Mouse (Mus musculus) heart, embryonic 12.5 days (tissue): ENCODE results near the gene Olfr633. TPM values are rescaled to one million over a fixed set of nuclear protein-coding genes. Genes with fewer than 3 reads are reported as not detected.
"Not testable (repeated sequence)": the region's sequence is repeated elsewhere in the genome, so short reads cannot be mapped to it uniquely, and the experiment has no call there.

Experiments used
- ATAC-seq: fragments of 200-750 bp; cut with Nextera tagmentation; 2 replicates; pipeline ENCODE4 v1.8.0; 2017; ENCODE audit warnings: moderate TSS enrichment, moderate library complexity; ENCODE audit not compliant: insufficient number of reproducible peaks, low FRiP score
- H3K27ac ChIP-seq: fragments of 300-500 bp; sonication (generic); 2 replicates; pipeline ENCODE4 v1.5.1; 2016; ENCODE audit warnings: mild to moderate bottlenecking, moderate library complexity; ENCODE audit not compliant: poor library complexity, severe bottlenecking
- H3K27me3 ChIP-seq: fragments of 300-500 bp; sonication (generic); replicated peaks from 2 replicates; pipeline ENCODE4 v1.6.1; 2016; ENCODE audit warnings: mild to moderate bottlenecking, moderate library complexity
- H3K36me3 ChIP-seq: fragments of 300-500 bp; sonication (generic); 2 replicates; pipeline ENCODE4 v1.6.1; 2016; ENCODE audit warnings: mild to moderate bottlenecking, moderate library complexity
- H3K4me1 ChIP-seq: fragments of 300-500 bp; sonication (generic); replicated peaks from 2 replicates; pipeline ENCODE4 v1.6.1; 2016; ENCODE audit warnings: mild to moderate bottlenecking
- H3K4me2 ChIP-seq: fragments of 300-500 bp; sonication (generic); 2 replicates; pipeline ENCODE4 v1.6.1; 2016; ENCODE audit warnings: mild to moderate bottlenecking, moderate library complexity
- H3K4me3 ChIP-seq: fragments of 300-500 bp; sonication (generic); 2 replicates; pipeline ENCODE4 v1.5.1; 2016; ENCODE audit warnings: mild to moderate bottlenecking
- H3K9ac ChIP-seq: fragments of 300-500 bp; sonication (generic); 2 replicates; pipeline ENCODE4 v1.6.1; 2016; ENCODE audit warnings: mild to moderate bottlenecking, moderate library complexity
- H3K9me3 ChIP-seq: fragments of 300-500 bp; sonication (generic); replicated peaks from 2 replicates; pipeline ENCODE4 v1.6.1; 2016; ENCODE audit warnings: mild to moderate bottlenecking, moderate library complexity
- WGBS: fragments of 180-500 bp; shearing (Covaris S2); methylation state at CpG from one replicate; pipeline ENCODE4 v1.1.7; 2016; 5-methylcytosine and 5-hydroxymethylcytosine counted together
- polyA plus RNA-seq: library from polyadenylated mRNA; unstranded; fragments of >200 nt; fragmentation: Nextera tagmentation; extraction: Ambion mirVana; gene quantifications from 2 replicates; pipeline ENCODE4 v1.2.1, GENCODE M21; 2016

Gene Olfr633
- not detected in 2 replicates for polyA plus RNA-seq

GRCm38 (mm10) chr7:103944137-103944536 is at the start of gene Olfr633:
TSS of gene Olfr633 (plus strand) at chr7:103944437.
- Histone ChIP-seq H3K36me3 (no peaks in the 10 kb centered on the region), H3K9me3 (no peaks in the 10 kb centered on the region), H3K4me3 (no peak within 1 kb of the TSS), H3K4me2 (no peak within 1 kb of the TSS), H3K4me1 (no peaks in the 10 kb centered on the region), H3K27me3 (no peaks in the 10 kb centered on the region), H3K27ac (no peak within 1 kb of the TSS), H3K9ac (no peak within 1 kb of the TSS)
- no peak for ATAC-seq

- no peak for ATAC-seq
- 60% methylated on average over 2 of the region's 2 CpGs for WGBS
- H3K27me3 ChIP-seq, result 0 out of 2 replicates have a peak, but pooled peaks cover 4% of the 10 kb centered on the region
Observed at GRCm38 (mm10) chr7:103903187-103903586, 41.0 kb upstream of the Olfr633 start, which contains the start of gene Olfr65. TSS of gene Olfr65 (plus strand) at chr7:103903487.

GRCm38 (mm10) chr7:103910047-103910446 is 34.2 kb upstream of the Olfr633 start:
- Histone ChIP-seq H3K9ac (no peak overlapping the region), H3K36me3 (no peaks in the 10 kb centered on the region), H3K27ac (no peak overlapping the region), H3K4me1 (peaks cover 14% of the 10 kb centered on the region), H3K4me3 (no peak overlapping the region), H3K9me3 (no peaks in the 10 kb centered on the region), H3K4me2 (no peak overlapping the region), H3K27me3 (peaks cover 7% of the 10 kb centered on the region; the same call in 1 of the 2 replicates)
- ATAC-seq, result peak; percentile 91
- 4% methylated on average over 3 of the region's 3 CpGs for WGBS

More at GRCm38 (mm10) chr7:103903187-103903586, 41.0 kb upstream of the Olfr633 start, which contains the start of gene Olfr65:
- no peaks in the 10 kb centered on the region for H3K4me1 ChIP-seq
- H3K4me3 ChIP-seq, result no peak within 1 kb of the TSS
- H3K9ac ChIP-seq, result no peak within 1 kb of the TSS
- H3K27ac ChIP-seq, result no peak within 1 kb of the TSS
- no peak within 1 kb of the TSS for H3K4me2 ChIP-seq
- no peaks in the 10 kb centered on the region for H3K9me3 ChIP-seq
- no peaks in the 10 kb centered on the region for H3K36me3 ChIP-seq

- Histone ChIP-seq H3K27me3 (peaks cover 2% of the 10 kb centered on the region; the same call in 1 of the 2 replicates), H3K4me3 (no peak overlapping the region), H3K36me3 (no peaks in the 10 kb centered on the region), H3K4me1 (peaks cover 14% of the 10 kb centered on the region), H3K4me2 (no peak overlapping the region), H3K9me3 (no peaks in the 10 kb centered on the region), H3K27ac (no peak overlapping the region), H3K9ac (no peak overlapping the region)
- WGBS, result 49% methylated on average over 8 of the region's 8 CpGs
- ATAC-seq, result peak; percentile 56; the same call in 1 of the 2 replicates
Observed at GRCm38 (mm10) chr7:103912969-103913511, 31.2 kb upstream of the Olfr633 start.

GRCm38 (mm10) chr7:103915338-103915737 is 28.9 kb upstream of the Olfr633 start:
- Histone ChIP-seq H3K4me2 (no peak overlapping the region), H3K9ac (no peak overlapping the region), H3K4me1 (peaks cover 5% of the 10 kb centered on the region; the same call in 1 of the 2 replicates), H3K4me3 (no peak overlapping the region), H3K27me3 (peaks cover 2% of the 10 kb centered on the region; the same call in 1 of the 2 replicates), H3K27ac (no peak overlapping the region), H3K36me3 (no peaks in the 10 kb centered on the region), H3K9me3 (no peaks in the 10 kb centered on the region)
- ATAC-seq, result peak; percentile 82

- Histone ChIP-seq H3K27ac (no peak within 1 kb of the TSS), H3K27me3 (no peaks in the 10 kb centered on the region)
- no peak for ATAC-seq
Observed at GRCm38 (mm10) chr7:103928525-103928924, 15.7 kb upstream of the Olfr633 start, which contains the start of gene Olfr631. TSS of gene Olfr631 (plus strand) at chr7:103928825.

GRCm38 (mm10) chr7:103934264-103934663 is 10.0 kb upstream of the Olfr633 start, which contains the start of gene Olfr632:
TSS of gene Olfr632 (plus strand) at chr7:103934347.
- ATAC-seq, result no peak
- H3K27me3 ChIP-seq, result no peaks in the 10 kb centered on the region
- no peaks in the 10 kb centered on the region for H3K36me3 ChIP-seq
- no peak within 1 kb of the TSS for H3K4me3 ChIP-seq
- H3K27ac ChIP-seq, result no peak within 1 kb of the TSS
- no peaks in the 10 kb centered on the region for H3K4me1 ChIP-seq
- H3K9ac ChIP-seq, result no peak within 1 kb of the TSS
- no peaks in the 10 kb centered on the region for H3K9me3 ChIP-seq
- no peak within 1 kb of the TSS for H3K4me2 ChIP-seq
- 50% methylated on average over 2 of the region's 2 CpGs for WGBS

More at GRCm38 (mm10) chr7:103928525-103928924, 15.7 kb upstream of the Olfr633 start, which contains the start of gene Olfr631:
- no peaks in the 10 kb centered on the region for H3K4me1 ChIP-seq
- no peak within 1 kb of the TSS for H3K4me2 ChIP-seq
- H3K9ac ChIP-seq, result no peak within 1 kb of the TSS
- no peaks in the 10 kb centered on the region for H3K9me3 ChIP-seq
- no peak within 1 kb of the TSS for H3K4me3 ChIP-seq
- no peaks in the 10 kb centered on the region for H3K36me3 ChIP-seq

- Histone ChIP-seq H3K4me3 (no peak overlapping the region), H3K9ac (no peak overlapping the region), H3K27ac (no peak overlapping the region), H3K27me3 (no peaks in the 10 kb centered on the region), H3K36me3 (no peaks in the 10 kb centered on the region), H3K4me1 (no peaks in the 10 kb centered on the region), H3K9me3 (no peaks in the 10 kb centered on the region), H3K4me2 (no peak overlapping the region)
- ATAC-seq, result peak; percentile 36; the same call in 1 of the 2 replicates
- 27% methylated on average over 2 of the region's 2 CpGs for WGBS
Observed at GRCm38 (mm10) chr7:103942730-103943129, 1.5 kb upstream of the Olfr633 start.

- H3K36me3 ChIP-seq, result not testable (repeated sequence)
- 88% methylated on average over 22 of the region's 22 CpGs for WGBS
Observed at GRCm38 (mm10) chr7:103966873-103967272, 22.6 kb downstream of the Olfr633 start.

GRCm38 (mm10) chr7:103970852-103971251 is 26.6 kb downstream of the Olfr633 start, which contains the start of gene Olfr635:
TSS of gene Olfr635 (plus strand) at chr7:103971152.
- no peaks in the 10 kb centered on the region for H3K27me3 ChIP-seq
- no peak within 1 kb of the TSS for H3K27ac ChIP-seq
- H3K4me3 ChIP-seq, result no peak within 1 kb of the TSS
- H3K4me1 ChIP-seq, result no peaks in the 10 kb centered on the region
- no peak within 1 kb of the TSS for H3K4me2 ChIP-seq
- H3K9ac ChIP-seq, result no peak within 1 kb of the TSS
- no peaks in the 10 kb centered on the region for H3K36me3 ChIP-seq
- no peaks in the 10 kb centered on the region for H3K9me3 ChIP-seq
- ATAC-seq, result no peak
- WGBS, result 76% methylated on average over 1 of the region's 1 CpGs

More at GRCm38 (mm10) chr7:103966873-103967272, 22.6 kb downstream of the Olfr633 start:
- not testable (repeated sequence) for H3K27me3 ChIP-seq, H3K9ac ChIP-seq, H3K4me2 ChIP-seq, H3K9me3 ChIP-seq, ATAC-seq, H3K4me1 ChIP-seq, H3K4me3 ChIP-seq, H3K27ac ChIP-seq

- no peak for ATAC-seq
- H3K27ac ChIP-seq, result no peak overlapping the region
Observed at GRCm38 (mm10) chr7:103971782-103972181, 27.5 kb downstream of the Olfr633 start.

More at GRCm38 (mm10) chr7:103971782-103972181, 27.5 kb downstream of the Olfr633 start:
- Histone ChIP-seq H3K4me3 (no peak overlapping the region), H3K4me2 (no peak overlapping the region), H3K9ac (no peak overlapping the region), H3K4me1 (no peaks in the 10 kb centered on the region), H3K9me3 (0 out of 2 replicates have a peak, but pooled peaks cover 3% of the 10 kb centered on the region), H3K27me3 (no peaks in the 10 kb centered on the region), H3K36me3 (no peaks in the 10 kb centered on the region)
- WGBS, result 45% methylated on average over 1 of the region's 1 CpGs
